Mouse (Mus musculus) lung, postnatal 0 days (tissue): Measurements from ENCODE around the gene Grrp1.

Experiments used
- CTCF ChIP-seq: IDR thresholded peaks from 2 replicates; pipeline ENCODE4 v1.5.1; 2016; ENCODE audit warnings: antibody characterized with exemption, mild to moderate bottlenecking
- EP300 ChIP-seq: IDR thresholded peaks from 2 replicates; pipeline ENCODE4 v1.6.1; 2016; ENCODE audit warnings: antibody characterized with exemption, mild to moderate bottlenecking, control low read depth

DNA sequence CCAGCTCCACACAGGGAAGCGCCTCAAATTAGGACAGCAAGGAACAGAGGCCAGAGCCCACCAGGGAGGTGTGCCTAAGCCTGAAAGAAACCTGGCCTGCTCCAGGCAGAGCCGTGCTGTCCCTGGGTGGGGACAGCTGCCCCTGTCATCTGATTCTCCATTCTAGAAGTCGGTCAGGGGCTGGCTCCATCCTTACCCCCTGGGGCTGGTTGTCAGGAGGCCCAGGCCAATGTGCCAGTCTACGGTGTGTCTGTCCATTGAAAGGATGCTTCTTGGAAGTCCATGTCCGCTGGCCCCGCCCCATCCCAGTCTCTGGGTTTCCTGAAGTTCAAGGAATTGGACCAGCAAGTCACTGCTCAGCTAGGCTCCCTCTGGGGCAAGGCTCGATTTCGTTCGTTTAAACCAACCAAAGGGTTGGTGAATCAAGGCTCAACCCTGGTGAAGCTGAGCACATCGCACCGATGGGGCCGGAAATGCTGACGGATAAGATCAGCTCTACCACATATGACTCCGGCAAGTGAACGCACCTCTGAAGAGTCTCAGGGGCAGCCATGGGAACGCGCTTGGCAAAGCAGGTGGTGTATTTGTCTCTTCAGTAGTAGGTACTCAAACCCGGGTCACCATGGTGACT lies 39.3 kb upstream of the Grrp1 start:
- TF ChIP-seq CTCF: no peak
- no peak for TF ChIP-seq EP300
